Mouse (Mus musculus): ENCODE data around the gene Pik3ap1.
A peak's percentile ranks its signal among the peaks of the same experiment; 100 is the strongest.

The Pik3ap1 gene

GRCm38 (mm10) chr19:41282216-41282615 lies 102.7 kb downstream of the Pik3ap1 start:
- DNase-seq (ENCODE audit: low read depth, low spot score), result no peak

- DNase-seq (ENCODE audit: low read depth, low spot score), result no peak
Observed at GRCm38 (mm10) chr19:41279724-41280244, 105.1 kb downstream of the Pik3ap1 start.

GRCm38 (mm10) chr19:41278606-41279005 lies 106.3 kb downstream of the Pik3ap1 start:
- DNase-seq (ENCODE audit: low read depth, low spot score), result no peak

GRCm38 (mm10) chr19:41275588-41275987 lies 109.3 kb downstream of the Pik3ap1 start:
- no peak for DNase-seq (ENCODE audit: low read depth, low spot score)

- no peak for DNase-seq (ENCODE audit: low read depth, low spot score)
Observed at GRCm38 (mm10) chr19:41270906-41271305, 114.0 kb downstream of the Pik3ap1 start.

- DNase-seq (ENCODE audit: low read depth, low spot score), result no peak
Observed at GRCm38 (mm10) chr19:41270151-41270727, 114.7 kb downstream of the Pik3ap1 start.

GRCm38 (mm10) chr19:41266251-41266901 lies 118.5 kb downstream of the Pik3ap1 start:
- no peak for DNase-seq (ENCODE audit: low read depth, low spot score)

GRCm38 (mm10) chr19:41264331-41264799 lies 120.5 kb downstream of the Pik3ap1 start:
- no peak for DNase-seq (ENCODE audit: low read depth, low spot score)

- DNase-seq (ENCODE audit: low read depth, low spot score), result peak; percentile 79
Observed at GRCm38 (mm10) chr19:41263630-41264295, 121.1 kb downstream of the Pik3ap1 start, which contains the start of gene Tm9sf3. Tm9sf3 (minus strand) TSS chr19:41263997.

- DNase-seq (ENCODE audit: low read depth, low spot score), result peak; percentile 35
Observed at GRCm38 (mm10) chr19:41262712-41263629, 121.9 kb downstream of the Pik3ap1 start.

GRCm38 (mm10) chr19:41260736-41261135 lies 124.2 kb downstream of the Pik3ap1 start:
- no peak for DNase-seq (ENCODE audit: low read depth, low spot score)

GRCm38 (mm10) chr19:41259256-41259655 lies 125.6 kb downstream of the Pik3ap1 start:
- no peak for DNase-seq (ENCODE audit: low read depth, low spot score)

GRCm38 (mm10) chr19:41258707-41259106 lies 126.2 kb downstream of the Pik3ap1 start:
- DNase-seq (ENCODE audit: low read depth, low spot score), result no peak

GRCm38 (mm10) chr19:41254584-41254983 lies 130.3 kb downstream of the Pik3ap1 start:
- no peak for DNase-seq (ENCODE audit: low read depth, low spot score)

- DNase-seq (ENCODE audit: low read depth, low spot score), result no peak
Observed at GRCm38 (mm10) chr19:41248968-41249367, 135.9 kb downstream of the Pik3ap1 start.

- no peak for DNase-seq (ENCODE audit: low read depth, low spot score)
Observed at GRCm38 (mm10) chr19:41248271-41248670, 136.6 kb downstream of the Pik3ap1 start.

- DNase-seq (ENCODE audit: low read depth, low spot score), result no peak
Observed at GRCm38 (mm10) chr19:41246271-41246670, 138.6 kb downstream of the Pik3ap1 start.

- peak; percentile 14 for DNase-seq (ENCODE audit: low read depth, low spot score)
Observed at GRCm38 (mm10) chr19:41244581-41244980, 140.3 kb downstream of the Pik3ap1 start.

- DNase-seq (ENCODE audit: low read depth, low spot score), result no peak
Observed at GRCm38 (mm10) chr19:41241997-41242396, 142.9 kb downstream of the Pik3ap1 start.

GRCm38 (mm10) chr19:41233698-41234097 lies 151.2 kb downstream of the Pik3ap1 start:
- no peak for DNase-seq (ENCODE audit: low read depth, low spot score)

Data from skeletal muscle tissue, adult 2 months (tissue).